Mouse (Mus musculus) G1E (cell line): ENCODE measurements around the gene Pkd2.

ENCODE experiments used
- CTCF ChIP-seq: IDR thresholded peaks from 2 replicates; pipeline ENCODE4 v1.5.1; 2012; ENCODE audit warnings: low read depth, low read length, inconsistent platforms, mixed read lengths
- GATA1 ChIP-seq: IDR thresholded peaks from 2 replicates; pipeline ENCODE4 v1.6.1; 2012; ENCODE audit warnings: borderline replicate concordance, low read length, inconsistent platforms, mixed read lengths

- TF ChIP-seq CTCF (no peak), GATA1 (no peak)
Observed at GRCm38 (mm10) chr5:104434835-104435301, 24.4 kb upstream of the Pkd2 start, which contains the start of gene Spp1.
